1 mouse cellular context compared by ENCODE assay signal in genomic region chr14:75786868-75787793, GRCm38 (mm10).
TF ChIP-seq lines count a peak whose summit lies in the region.

TSS of gene Slc25a30 (minus strand) at chr14:75787037.

TF ChIP-seq in MEL, 35 proteins besides CTCF, POLR2A, EP300 and RAD21 (continued from another document):
- TF ChIP-seq ELF1 (IDR thresholded peaks at IDR 0.05; ENCODE audit: low read depth, low read length) (peak; percentile 83), NRF1 (IDR thresholded peaks at IDR 0.05; ENCODE audit: insufficient read depth, low read depth, low read length, poor library complexity, severe bottlenecking) (peak; percentile 66), ETS1 (IDR thresholded peaks at IDR 0.05; ENCODE audit: low read depth, low read length) (peak; percentile 29; the same call in 1 of the 2 replicates), JUND (IDR thresholded peaks at IDR 0.05; ENCODE audit: low read depth, low read length) (no peak), MYB (IDR thresholded peaks at IDR 0.05; ENCODE audit: low read depth, low read length) (no peak)
